Mouse (Mus musculus) megakaryocyte progenitor cell, adult 5-6 weeks (primary cell): ENCODE measurements around the gene Man2c1. TPM values are rescaled to one million over a fixed set of nuclear protein-coding genes. Genes with fewer than 3 reads are reported as not detected.
A peak's percentile ranks its signal among the peaks of the same experiment; 100 is the strongest.

Experiments used
- ATAC-seq: replicated peaks from 2 replicates; pipeline ENCODE4 v1.8.0; 2016; ENCODE audit warnings: mild to moderate bottlenecking, moderate TSS enrichment, inconsistent platforms; ENCODE audit not compliant: poor library complexity
- total RNA-seq, 2 experiments: library from RNA; stranded (forward) in 1 of 2; stranded (reverse) in 1 of 2; fragments of 157-497, 149-512 nt in 1 of 2; fragments of 200-1000 nt in 1 of 2; gene quantifications; 2 replicates each; pipeline versions ENCODE4 v1.2.3 to v1.2.4; 2015 to 2017

The Man2c1 gene
- total RNA-seq (2015) (42.4 and 53.8 TPM in 2 replicates), total RNA-seq (2017) (50.6 and 61.7 TPM in 2 replicates)

DNA sequence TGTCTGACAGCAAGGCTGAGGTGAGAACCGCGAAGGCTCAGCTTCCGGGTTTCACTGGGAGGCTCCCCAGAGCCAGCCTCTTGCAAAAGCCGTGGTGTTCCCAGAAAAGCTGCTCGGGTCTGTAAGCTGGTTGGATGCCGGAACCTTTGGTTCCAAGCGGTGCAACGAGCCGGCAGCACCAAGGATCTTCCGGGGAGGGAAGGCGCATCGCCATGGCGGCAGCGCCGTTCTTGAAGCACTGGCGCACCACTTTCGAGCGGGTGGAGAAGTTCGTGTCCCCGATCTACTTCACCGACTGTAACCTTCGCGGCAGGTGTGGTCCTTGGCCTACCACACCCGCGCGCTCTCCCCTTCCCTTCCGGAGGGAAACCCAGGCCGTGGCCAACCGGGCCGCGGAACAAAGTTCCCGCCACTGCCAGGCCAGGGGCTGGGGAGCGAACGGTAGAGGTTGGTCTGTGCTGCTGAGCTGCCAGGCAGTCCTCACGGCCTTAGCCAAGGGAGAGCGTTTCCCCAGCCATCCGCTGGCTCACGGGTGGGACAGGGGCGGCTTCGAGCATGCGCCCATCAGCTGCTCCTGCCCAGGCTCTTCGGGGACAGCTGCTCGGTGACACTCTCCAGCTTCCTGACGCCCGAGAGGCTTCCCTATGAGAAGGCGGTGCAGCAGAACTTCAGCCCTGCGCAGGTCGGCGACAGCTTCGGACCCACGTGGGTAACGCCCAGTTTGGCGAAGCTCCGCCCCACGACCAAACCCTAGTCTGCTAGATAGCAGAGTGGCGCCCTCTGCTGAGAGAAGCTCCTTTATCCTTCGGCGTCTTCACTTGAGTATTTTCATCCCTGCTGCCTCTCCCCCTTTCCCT lies at the start of gene Man2c1:
Gene Man2c1 (plus strand): TSS at position 114 of the 857 bp plus-strand sequence.
- ATAC-seq = peak; percentile 90

GRCm38 (mm10) chr9:57082236-57082635 lies 48.3 kb upstream of the Man2c1 start:
- no peak for ATAC-seq

GRCm38 (mm10) chr9:57117261-57117755 lies 13.2 kb upstream of the Man2c1 start:
- ATAC-seq = no peak

- ATAC-seq = no peak
Observed at GRCm38 (mm10) chr9:57129641-57130040, 849 bp upstream of the Man2c1 start.

DNA sequence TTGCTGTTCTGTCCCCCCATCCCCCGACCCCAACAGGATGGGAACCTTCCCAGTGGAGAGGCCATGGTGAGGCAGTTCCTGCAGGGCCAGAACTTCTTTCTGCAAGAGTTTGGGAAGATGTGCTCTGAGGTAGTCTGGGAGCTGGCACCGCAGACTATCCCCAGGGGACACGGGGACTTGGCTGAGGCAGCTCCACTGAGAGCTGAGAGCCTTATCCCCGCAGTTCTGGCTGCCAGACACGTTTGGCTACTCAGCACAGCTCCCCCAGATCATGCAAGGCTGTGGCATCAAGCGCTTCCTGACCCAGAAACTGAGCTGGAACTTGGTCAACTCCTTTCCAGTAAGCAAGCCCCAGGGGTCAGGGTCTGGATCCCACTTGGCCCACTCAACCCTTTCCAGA lies 6.8 kb downstream of the Man2c1 start:
- ATAC-seq = no peak

- ATAC-seq = no peak
Observed at GRCm38 (mm10) chr9:57137777-57138176, 7.3 kb downstream of the Man2c1 start.

GRCm38 (mm10) chr9:57138507-57138906 lies 8.0 kb downstream of the Man2c1 start:
- no peak for ATAC-seq

GRCm38 (mm10) chr9:57139110-57139509 lies 8.6 kb downstream of the Man2c1 start:
- ATAC-seq = no peak

GRCm38 (mm10) chr9:57139571-57139970 lies 9.1 kb downstream of the Man2c1 start:
- ATAC-seq = no peak

DNA sequence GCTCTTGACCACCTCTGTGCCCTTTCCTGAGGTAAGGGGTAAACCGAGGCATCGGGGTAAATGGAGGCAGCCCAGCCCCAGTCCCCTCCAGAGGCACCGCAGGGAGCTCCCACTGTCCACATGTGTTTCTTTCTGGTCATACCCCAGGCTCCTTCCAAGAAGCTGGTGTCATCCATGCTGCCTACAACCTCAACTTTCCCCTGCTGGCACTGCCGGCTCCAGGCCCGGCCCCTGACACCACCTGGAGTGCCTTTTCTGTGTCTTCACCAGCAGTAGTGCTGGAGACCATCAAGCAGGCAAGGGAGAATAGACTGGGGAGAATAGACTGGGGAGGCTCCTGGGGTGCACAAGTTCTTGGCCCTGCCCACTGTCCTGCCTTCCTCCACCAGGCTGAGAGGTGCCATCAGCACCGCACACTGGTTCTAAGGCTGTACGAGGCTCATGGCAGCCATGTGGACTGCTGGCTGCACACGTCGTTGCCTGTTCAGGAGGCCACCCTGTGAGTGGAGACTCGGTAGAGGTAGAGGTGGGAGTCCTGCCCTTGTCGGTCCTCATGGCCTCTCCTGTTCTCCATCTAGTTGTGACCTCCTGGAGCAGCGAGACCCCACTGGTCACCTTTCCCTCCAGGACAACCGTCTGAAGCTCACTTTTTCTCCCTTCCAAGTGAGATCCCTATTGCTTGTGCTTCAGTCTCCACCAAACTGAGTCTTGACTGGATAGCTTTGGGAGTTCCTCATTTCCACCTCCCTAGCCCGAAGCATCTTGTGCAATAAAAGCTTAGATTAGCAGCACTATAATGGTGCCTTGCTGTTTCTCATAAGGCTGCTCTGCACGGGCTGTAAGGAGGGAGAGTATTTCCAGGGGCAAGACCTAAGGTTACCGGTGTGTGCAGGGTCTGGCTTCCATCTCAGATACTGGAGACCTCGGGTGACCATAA lies 11.2 kb downstream of the Man2c1 start:
- ATAC-seq = peak; percentile 40

DNA sequence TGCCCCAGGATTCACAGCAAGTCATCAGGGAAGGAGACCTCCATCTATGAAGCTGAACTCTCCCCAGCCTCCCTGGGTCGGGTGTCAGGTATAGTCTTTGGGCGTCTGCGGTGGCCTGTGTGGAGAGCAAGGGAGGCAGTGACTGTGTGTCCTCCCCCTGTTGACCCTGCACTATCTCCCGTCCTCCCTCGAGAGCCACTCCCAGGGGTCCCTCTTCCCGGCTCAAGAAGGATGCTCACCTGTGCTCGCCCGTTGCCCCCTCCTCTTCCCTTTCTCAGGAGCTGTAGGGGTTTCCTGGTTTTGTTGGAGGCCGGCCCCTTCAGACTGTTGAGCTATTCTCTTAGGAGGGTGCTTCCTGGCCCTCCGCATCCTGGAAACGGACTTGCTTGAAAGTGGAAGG lies 12.7 kb downstream of the Man2c1 start:
- no peak for ATAC-seq

DNA sequence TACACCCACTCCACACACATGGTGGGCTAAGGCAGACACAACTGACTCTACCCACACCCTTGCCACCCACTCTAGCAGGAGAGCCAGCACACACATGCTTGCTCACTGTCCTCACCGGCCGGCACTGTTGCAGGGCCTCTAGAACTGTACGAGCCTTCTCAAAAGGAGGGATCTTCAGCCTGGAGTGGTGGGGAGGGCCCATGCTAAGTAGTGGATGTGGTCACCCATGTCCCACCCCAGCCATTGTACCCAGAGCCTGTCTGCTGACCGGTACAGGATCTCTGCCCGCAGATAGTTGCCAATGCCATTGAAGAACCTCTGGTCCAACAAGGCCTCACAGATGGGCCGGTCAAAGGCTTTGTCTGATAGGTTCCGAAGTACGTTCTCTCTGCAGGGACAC lies 14.3 kb downstream of the Man2c1 start:
- ATAC-seq = no peak

- ATAC-seq = no peak
Observed at GRCm38 (mm10) chr9:57146451-57147066, 16.1 kb downstream of the Man2c1 start.

GRCm38 (mm10) chr9:57147205-57148143 lies 17.0 kb downstream of the Man2c1 start:
- no peak for ATAC-seq

- ATAC-seq = peak; percentile 88
Observed at GRCm38 (mm10) chr9:57148144-57148878, 17.8 kb downstream of the Man2c1 start, which contains the start of gene Neil1. Gene Neil1, minus strand, starts transcription at chr9:57148305.

- no peak for ATAC-seq
Observed at GRCm38 (mm10) chr9:57149021-57149420, 18.5 kb downstream of the Man2c1 start.

- no peak for ATAC-seq
Observed at GRCm38 (mm10) chr9:57150192-57150591, 19.7 kb downstream of the Man2c1 start.

- ATAC-seq = no peak
Observed at GRCm38 (mm10) chr9:57152331-57152730, 21.8 kb downstream of the Man2c1 start.

DNA sequence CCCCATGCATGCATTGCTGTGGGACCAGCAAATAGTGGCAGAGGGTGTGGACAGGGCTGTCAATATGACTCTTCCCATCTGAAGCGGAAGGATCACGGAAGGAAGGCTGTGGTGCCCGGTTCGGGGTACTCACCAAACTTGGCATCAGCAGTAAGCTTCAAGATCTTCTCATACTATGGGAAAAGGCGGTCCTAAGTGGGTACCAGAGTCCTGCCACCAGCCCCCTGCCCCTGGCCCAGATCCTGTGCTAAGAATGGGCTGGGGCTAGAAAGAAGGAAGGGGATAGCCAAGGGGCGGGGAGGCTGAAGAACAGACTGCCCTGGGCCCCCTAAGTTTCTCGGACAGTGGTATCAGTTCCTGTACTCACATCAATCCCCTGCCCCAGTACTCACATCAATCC lies 25.9 kb downstream of the Man2c1 start:
- ATAC-seq = no peak
